Comparison of ENCODE assay signal across 16 mouse cellular contexts in the genomic region with DNA sequence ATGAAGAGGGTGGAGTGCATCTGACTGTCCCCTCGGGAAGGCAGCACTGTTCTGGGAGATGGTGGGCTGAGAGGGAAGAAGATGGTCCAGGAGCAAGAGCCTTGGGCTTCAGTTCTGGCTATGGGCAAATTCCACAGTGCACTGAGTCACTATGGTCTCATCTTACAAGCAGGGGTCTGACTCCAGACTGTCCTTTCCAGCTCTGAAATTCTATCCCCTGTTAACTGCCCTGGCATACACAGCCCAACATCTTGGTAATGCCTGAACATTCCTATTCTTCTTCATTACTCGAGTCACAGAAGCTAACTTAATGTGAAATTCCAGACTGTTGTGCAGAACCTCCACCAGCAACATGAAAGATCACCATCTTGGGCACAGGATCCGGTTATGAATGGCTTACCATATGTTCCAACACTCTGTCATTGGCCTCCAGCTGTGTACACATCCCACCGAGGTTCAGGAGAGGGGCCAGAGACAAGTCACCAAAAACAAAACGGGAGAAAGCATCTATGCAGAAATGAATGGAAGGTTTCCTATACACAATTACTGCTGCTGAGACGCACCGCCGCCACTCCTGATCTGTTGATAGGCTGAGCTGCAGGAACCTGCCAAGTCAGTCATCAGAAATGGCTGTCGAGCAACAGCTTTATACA.
DNase-seq lines count a peak whose midpoint lies in the region; ATAC-seq and TF ChIP-seq lines count a peak whose summit lies in the region.
"Had no signal": no experiment of that assay in that cellular context is flagged by ENCODE, and none has a peak within 500 bp of the region (broad histone marks: within the 10 kb centered on the region; RNA-seq: fewer than 3 reads in every experiment).

No protein-coding gene starts in this region.

- H3K4me2 ChIP-seq in lung, embryonic 14.5 days = no peak overlapping the region
- H3K4me2 ChIP-seq: forebrain, embryonic 13.5 days; liver, embryonic 11.5 days had no signal

- no peaks in the 10 kb centered on the region for H3K9me3 ChIP-seq in lung, embryonic 14.5 days (ENCODE audit: low read depth, low read length)
- no peaks in the 10 kb centered on the region for H3K9me3 ChIP-seq in embryonic facial prominence, embryonic 10.5 days
- H3K9me3 ChIP-seq: forebrain, embryonic 13.5 days had no signal

- DNase-seq in embryo, embryonic 10 days (ENCODE audit: low spot score) = peak; percentile 44
- DNase-seq in embryo, embryonic 11 days = no peak
- DNase-seq in lung, embryonic 14.5 days = no peak
- DNase-seq in lung, postnatal 4 days = no peak
- DNase-seq in embryonic facial prominence, embryonic 10.5 days (ENCODE audit: low spot score) = no peak
- DNase-seq in mesoderm, embryonic 11.5 days (ENCODE audit: low read depth, low spot score) = peak; percentile 55
- DNase-seq in right cerebral cortex, postnatal 10 days (ENCODE audit: low spot score in 2 of 2) = no peak
- no peak for DNase-seq in frontal cortex, postnatal 25 days (ENCODE audit: low spot score in 2 of 2)
- DNase-seq: gastrocnemius, postnatal 10 days; heart, postnatal 14 days; kidney, postnatal 36 days; right cerebral cortex, postnatal 14 days had no signal

- H3K9ac ChIP-seq in lung, embryonic 14.5 days = no peak overlapping the region
- H3K9ac ChIP-seq: forebrain, embryonic 13.5 days had no signal

- no peak overlapping the region for H3K4me3 ChIP-seq in lung, embryonic 14.5 days (ENCODE audit: low read depth, low read length)
- H3K4me3 ChIP-seq in embryonic facial prominence, embryonic 10.5 days = no peak overlapping the region
- H3K4me3 ChIP-seq: forebrain, embryonic 13.5 days had no signal

- WGBS in lung, embryonic 14.5 days = 50% methylated on average over 9 of the region's 9 CpGs
- 64% methylated on average over 9 of the region's 9 CpGs for WGBS in embryonic facial prominence, embryonic 10.5 days

- 0 out of 2 replicates have a peak, but pooled peaks have one; percentile 14 for ATAC-seq in lung, embryonic 14.5 days (ENCODE audit: insufficient read depth)
- ATAC-seq: CD4-positive, CD25-positive, alpha-beta regulatory T cell, adult 4 months; forebrain, embryonic 13.5 days; inflammation-experienced regulatory T-cells, adult 6 months had no signal

- peaks cover 9% of the 10 kb centered on the region for H3K4me1 ChIP-seq in lung, embryonic 14.5 days (ENCODE audit: insufficient read depth)
- H3K4me1 ChIP-seq in embryonic facial prominence, embryonic 10.5 days = peaks cover 43% of the 10 kb centered on the region
- H3K4me1 ChIP-seq: forebrain, embryonic 13.5 days had no signal

- TF ChIP-seq CTCF in lung, embryonic 14.5 days (IDR thresholded peaks at IDR 0.05; ENCODE audit: low read depth) = no peak

- H3K36me3 ChIP-seq in lung, embryonic 14.5 days (ENCODE audit: insufficient read depth) = no peaks in the 10 kb centered on the region
- H3K36me3 ChIP-seq in embryonic facial prominence, embryonic 10.5 days (replicated peaks) = no peaks in the 10 kb centered on the region

- no peak overlapping the region for H3K27ac ChIP-seq in lung, embryonic 14.5 days (ENCODE audit: low read depth)
- peak overlapping the region; percentile 21; the same call in 1 of the 2 replicates for H3K27ac ChIP-seq in embryonic facial prominence, embryonic 10.5 days (replicated peaks)
- H3K27ac ChIP-seq: forebrain, embryonic 13.5 days had no signal

- no peaks in the 10 kb centered on the region for H3K27me3 ChIP-seq in lung, embryonic 14.5 days (ENCODE audit: insufficient read depth, low read length)
- H3K27me3 ChIP-seq in embryonic facial prominence, embryonic 10.5 days (replicated peaks; ENCODE audit: low read depth, poor library complexity, severe bottlenecking) = no peaks in the 10 kb centered on the region
- H3K27me3 ChIP-seq: forebrain, embryonic 13.5 days had no signal

Comparison
In these comparisons a context has a peak if more than half of its experiments do, and no peak if none do; other contexts are left out.
1. DNase-seq: peak in embryo, embryonic 10 days (single experiment) and mesoderm, embryonic 11.5 days (single experiment); none in embryo, embryonic 11 days (single experiment), lung, embryonic 14.5 days (single experiment), lung, postnatal 4 days (0 of 2), embryonic facial prominence, embryonic 10.5 days (single experiment), right cerebral cortex, postnatal 10 days (0 of 2) and frontal cortex, postnatal 25 days (0 of 2).